Mouse (Mus musculus): ENCODE data around the gene Ctns. TPM values are rescaled to one million over a fixed set of nuclear protein-coding genes. Genes with fewer than 3 reads are reported as not detected.

Gene Ctns
- polyA plus RNA-seq (2016; fragmentation: Nextera tagmentation; extraction: Ambion mirVana), result 19.0 and 19.2 TPM in 2 replicates

DNA sequence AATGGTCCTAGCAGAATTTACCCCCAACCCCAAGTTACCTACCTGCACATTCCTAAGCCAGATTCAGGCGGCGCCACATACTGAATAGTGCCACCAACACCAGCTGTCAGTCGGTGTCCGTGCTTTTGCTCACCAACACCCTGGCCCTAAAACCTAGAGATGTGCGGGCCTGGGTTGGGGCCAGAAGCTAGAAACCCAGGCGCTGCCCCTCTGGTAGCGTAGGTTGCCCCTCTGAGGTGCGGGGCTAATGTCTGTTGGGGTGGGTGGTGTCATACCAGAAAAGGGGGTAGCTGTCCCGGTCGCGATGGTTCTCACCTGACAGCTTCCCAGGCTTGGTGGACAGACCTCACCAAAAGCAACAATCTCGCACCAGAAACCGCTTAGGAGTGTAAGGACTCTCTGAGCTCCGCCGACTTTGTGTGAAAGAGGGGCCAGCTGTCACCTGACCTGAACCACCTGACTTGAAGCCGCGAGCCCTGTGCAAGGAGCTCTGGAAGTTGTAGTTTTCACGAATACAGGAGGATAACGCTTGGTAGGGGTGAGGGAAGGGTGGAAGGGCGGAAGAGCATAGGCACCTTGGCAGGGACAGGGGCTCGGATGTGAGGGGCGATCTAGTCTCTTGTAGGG is at the start of gene Ctns:
Gene Ctns (minus strand): TSS at position 440 of the 627 bp plus-strand sequence.
- Histone ChIP-seq H3K27ac (0 out of 2 replicates have a peak within 1 kb of the TSS, but pooled peaks have one; percentile 19), H3K27me3 (peaks cover 10% of the 10 kb centered on the region; the same call in 1 of the 2 replicates), H3K36me3 (replicated peaks) (no peaks in the 10 kb centered on the region), H3K4me1 (peaks cover 16% of the 10 kb centered on the region), H3K4me2 (peak within 1 kb of the TSS; percentile 95), H3K4me3 (replicated peaks) (peak within 1 kb of the TSS; percentile 61), H3K9me3 (no peaks in the 10 kb centered on the region), H3K9ac (peak within 1 kb of the TSS; percentile 78)
- peak; percentile 94 for ATAC-seq (ENCODE audit: low FRiP score)
- 2% methylated on average over 22 of the region's 22 CpGs for WGBS

DNA sequence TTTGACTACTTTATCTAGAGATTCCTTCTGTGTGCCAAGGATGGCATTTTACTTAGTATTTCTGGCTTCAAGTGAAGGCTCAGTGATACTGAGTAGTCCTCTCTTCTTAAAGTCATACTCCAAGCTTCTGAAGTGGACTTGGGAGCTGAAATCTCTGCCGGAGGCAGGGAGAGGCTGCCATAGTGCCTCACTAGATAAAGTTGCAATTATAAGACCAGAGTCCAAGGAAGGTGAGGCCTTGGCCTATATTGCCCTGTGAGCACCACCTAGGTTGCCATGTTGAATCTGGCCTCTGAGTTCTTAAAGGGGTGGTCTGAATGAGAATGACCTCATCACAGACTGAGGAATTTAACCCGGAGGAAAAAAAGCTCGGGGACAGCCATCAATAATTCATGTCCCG is 43.9 kb upstream of the Ctns start:
- 90% methylated on average over 4 of the region's 4 CpGs for WGBS
- Histone ChIP-seq H3K9me3 (no peaks in the 10 kb centered on the region), H3K4me2 (no peak overlapping the region), H3K4me1 (no peaks in the 10 kb centered on the region), H3K27ac (no peak overlapping the region), H3K27me3 (no peaks in the 10 kb centered on the region), H3K4me3 (replicated peaks) (no peak overlapping the region), H3K9ac (no peak overlapping the region), H3K36me3 (replicated peaks) (no peaks in the 10 kb centered on the region)
- no peak for ATAC-seq (ENCODE audit: low FRiP score)

DNA sequence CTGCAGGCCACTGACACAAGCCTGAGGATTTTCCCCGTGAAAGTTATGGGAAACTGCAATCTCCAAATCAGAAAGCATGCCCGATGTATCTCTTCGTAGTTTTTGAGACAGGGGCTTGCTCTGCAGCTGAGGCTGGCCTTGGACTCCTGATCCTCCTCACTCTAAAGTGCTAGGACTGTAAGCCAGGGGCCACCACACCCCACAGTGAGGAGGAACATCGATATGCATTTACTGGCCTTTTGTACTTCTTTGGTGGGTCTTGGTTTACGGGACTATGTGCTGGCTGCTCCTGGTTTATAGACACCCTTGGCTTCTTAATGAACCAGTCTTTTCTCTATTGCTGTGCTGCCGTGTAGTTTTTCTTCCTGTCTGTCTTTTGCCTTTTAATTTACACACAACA is 43.4 kb upstream of the Ctns start:
- no peaks in the 10 kb centered on the region for H3K27me3 ChIP-seq
- no peaks in the 10 kb centered on the region for H3K4me1 ChIP-seq
- no peak overlapping the region for H3K4me3 ChIP-seq (replicated peaks)
- no peaks in the 10 kb centered on the region for H3K9me3 ChIP-seq
- ATAC-seq (ENCODE audit: low FRiP score), result no peak
- no peak overlapping the region for H3K9ac ChIP-seq
- H3K36me3 ChIP-seq (replicated peaks), result no peaks in the 10 kb centered on the region
- 89% methylated on average over 6 of the region's 6 CpGs for WGBS
- H3K4me2 ChIP-seq, result no peak overlapping the region
- H3K27ac ChIP-seq, result no peak overlapping the region

DNA sequence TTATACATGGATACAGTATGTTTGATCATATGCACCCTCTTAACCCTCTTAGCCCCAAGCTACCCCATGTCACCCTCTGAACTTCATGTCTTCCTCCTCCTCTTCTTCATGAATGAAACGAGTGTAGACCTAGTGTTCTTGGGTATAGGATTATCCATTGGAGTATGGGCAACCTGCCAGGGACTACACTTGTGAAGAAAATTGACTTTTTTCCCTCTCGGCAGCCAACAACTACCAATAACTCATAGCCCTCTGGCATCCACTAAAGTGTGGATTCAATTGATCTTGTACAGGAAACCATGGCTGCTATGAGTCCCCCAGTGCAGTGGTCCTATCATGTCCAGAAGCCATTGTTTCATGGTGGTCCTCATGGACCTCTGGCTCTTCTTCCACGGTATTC is 37.9 kb upstream of the Ctns start:
- ATAC-seq (ENCODE audit: low FRiP score), result no peak
- H3K27ac ChIP-seq, result no peak overlapping the region
- no peaks in the 10 kb centered on the region for H3K9me3 ChIP-seq
- no peak overlapping the region for H3K4me2 ChIP-seq
- H3K27me3 ChIP-seq, result no peaks in the 10 kb centered on the region
- 80% methylated on average over 3 of the region's 3 CpGs for WGBS
- H3K4me1 ChIP-seq, result no peaks in the 10 kb centered on the region
- H3K9ac ChIP-seq, result no peak overlapping the region
- H3K4me3 ChIP-seq (replicated peaks), result no peak overlapping the region
- H3K36me3 ChIP-seq (replicated peaks), result no peaks in the 10 kb centered on the region

DNA sequence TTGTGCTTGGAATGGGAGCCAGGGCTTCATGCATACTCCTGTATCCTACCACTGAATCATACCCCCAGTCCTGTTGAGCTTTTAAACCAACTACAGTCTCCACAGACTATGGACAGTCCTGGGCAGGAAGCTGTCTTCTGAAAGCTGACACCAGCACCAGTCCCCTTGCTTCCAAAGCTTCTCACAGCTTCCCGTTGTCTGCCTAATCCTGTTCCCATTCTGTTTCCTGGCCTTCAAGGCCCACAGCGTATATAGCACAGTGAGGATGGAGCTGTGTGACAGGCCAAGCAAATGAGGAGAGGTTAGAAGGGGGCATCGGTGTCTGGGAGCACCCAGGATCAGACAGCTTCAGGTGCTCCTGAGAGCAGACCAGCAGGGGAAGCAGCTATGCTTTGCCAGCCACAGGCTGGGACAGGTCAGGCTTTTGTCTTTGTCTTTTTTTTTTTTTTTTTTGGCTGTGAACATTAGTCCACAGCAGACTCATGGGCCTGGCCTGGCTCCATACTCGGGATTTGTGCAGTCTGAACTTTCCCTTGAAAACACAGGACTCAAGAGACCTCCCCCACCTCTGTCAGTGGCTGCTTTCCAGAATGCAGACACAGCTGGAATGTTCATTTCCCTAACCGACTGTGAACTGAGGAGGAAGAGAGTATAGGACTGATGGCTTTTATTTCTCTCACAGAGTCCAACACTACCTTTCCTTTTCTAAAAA is 37.3 kb upstream of the Ctns start:
- no peak for ATAC-seq (ENCODE audit: low FRiP score)
- no peaks in the 10 kb centered on the region for H3K4me1 ChIP-seq
- WGBS, result 53% methylated on average over 5 of the region's 5 CpGs
- no peaks in the 10 kb centered on the region for H3K9me3 ChIP-seq
- no peak overlapping the region for H3K4me2 ChIP-seq
- H3K27ac ChIP-seq, result no peak overlapping the region
- no peak overlapping the region for H3K9ac ChIP-seq
- no peaks in the 10 kb centered on the region for H3K36me3 ChIP-seq (replicated peaks)
- H3K27me3 ChIP-seq, result no peaks in the 10 kb centered on the region
- no peak overlapping the region for H3K4me3 ChIP-seq (replicated peaks)

DNA sequence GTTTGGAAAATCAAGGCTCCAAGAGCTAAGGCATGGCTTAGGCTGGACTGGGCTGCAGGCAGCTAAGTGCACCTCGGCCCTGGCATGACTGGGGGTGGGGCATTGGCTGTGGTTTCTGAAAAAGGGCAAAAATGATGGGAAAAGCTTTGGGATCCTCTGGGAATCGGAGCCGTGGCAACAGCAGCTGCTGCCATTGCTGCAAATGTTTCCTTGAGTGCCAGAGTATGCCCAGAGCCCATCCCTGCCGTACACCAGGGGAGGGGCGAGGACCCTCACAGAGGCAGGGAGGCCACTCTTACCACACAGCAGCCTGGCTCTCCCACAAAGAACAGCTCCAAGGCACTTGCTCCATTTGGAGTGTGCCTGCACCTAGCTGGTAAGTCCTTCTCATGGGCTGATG is 35.1 kb upstream of the Ctns start, which contains the start of gene Trpv1:
Gene Trpv1 (plus strand): TSS at position 301 of the 400 bp plus-strand sequence.
- Histone ChIP-seq H3K36me3 (replicated peaks) (no peaks in the 10 kb centered on the region), H3K9me3 (peaks cover 1% of the 10 kb centered on the region; the same call in 1 of the 2 replicates), H3K4me2 (no peak within 1 kb of the TSS), H3K4me1 (no peaks in the 10 kb centered on the region), H3K27ac (no peak within 1 kb of the TSS), H3K4me3 (replicated peaks) (no peak within 1 kb of the TSS), H3K9ac (no peak within 1 kb of the TSS), H3K27me3 (no peaks in the 10 kb centered on the region)
- no peak for ATAC-seq (ENCODE audit: low FRiP score)
- WGBS, result 84% methylated on average over 5 of the region's 5 CpGs

DNA sequence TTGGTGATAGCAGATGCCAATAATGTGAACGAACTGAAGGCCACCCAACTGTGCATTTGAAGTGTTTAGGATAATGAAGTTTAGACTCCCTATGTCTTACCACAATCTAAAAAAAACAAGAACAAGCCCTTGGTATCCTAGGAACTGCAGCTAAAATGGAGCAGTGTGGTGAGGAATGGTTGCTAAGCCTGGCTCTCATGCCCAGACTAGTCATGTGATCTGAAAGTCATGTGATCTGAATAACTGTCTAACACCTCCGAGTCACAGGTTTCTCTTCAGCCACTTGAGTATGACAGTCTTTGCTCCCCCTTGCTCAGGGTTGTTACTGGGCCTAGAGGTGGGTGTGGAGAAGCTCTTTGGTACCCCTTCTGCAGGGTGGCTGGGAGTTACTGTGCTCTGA is 33.7 kb upstream of the Ctns start:
- Histone ChIP-seq H3K27ac (no peak overlapping the region), H3K36me3 (replicated peaks) (no peaks in the 10 kb centered on the region), H3K4me1 (no peaks in the 10 kb centered on the region), H3K27me3 (no peaks in the 10 kb centered on the region), H3K4me3 (replicated peaks) (no peak overlapping the region), H3K9ac (no peak overlapping the region), H3K9me3 (peaks cover 4% of the 10 kb centered on the region; the same call in 1 of the 2 replicates), H3K4me2 (no peak overlapping the region)
- 66% methylated on average over 2 of the region's 2 CpGs for WGBS
- ATAC-seq (ENCODE audit: low FRiP score), result no peak

DNA sequence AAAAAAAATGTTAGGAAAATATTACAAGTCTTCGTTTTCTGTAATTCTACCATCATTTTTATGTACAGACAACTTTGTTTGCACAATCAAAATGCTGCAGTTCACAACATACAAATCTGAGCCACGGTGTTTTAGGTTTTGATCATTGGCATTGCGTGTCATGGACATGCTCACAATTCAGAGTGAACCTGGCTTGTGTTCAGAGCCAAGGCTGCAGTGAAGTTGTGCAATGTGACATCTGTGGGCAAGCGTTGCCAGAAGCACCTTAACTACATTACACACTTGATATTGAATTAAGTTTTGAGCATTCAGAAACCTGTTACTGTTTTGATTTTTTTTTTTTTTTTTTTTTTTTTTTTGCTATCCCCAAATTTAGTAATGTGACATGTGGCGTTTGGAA is 31.2 kb upstream of the Ctns start:
- Histone ChIP-seq H3K27me3 (no peaks in the 10 kb centered on the region), H3K4me3 (replicated peaks) (no peak overlapping the region), H3K4me1 (no peaks in the 10 kb centered on the region), H3K36me3 (replicated peaks) (no peaks in the 10 kb centered on the region), H3K9me3 (peaks cover 4% of the 10 kb centered on the region; the same call in 1 of the 2 replicates), H3K9ac (no peak overlapping the region), H3K4me2 (no peak overlapping the region), H3K27ac (no peak overlapping the region)
- ATAC-seq (ENCODE audit: low FRiP score), result no peak
- WGBS, result 91% methylated on average over 5 of the region's 5 CpGs

DNA sequence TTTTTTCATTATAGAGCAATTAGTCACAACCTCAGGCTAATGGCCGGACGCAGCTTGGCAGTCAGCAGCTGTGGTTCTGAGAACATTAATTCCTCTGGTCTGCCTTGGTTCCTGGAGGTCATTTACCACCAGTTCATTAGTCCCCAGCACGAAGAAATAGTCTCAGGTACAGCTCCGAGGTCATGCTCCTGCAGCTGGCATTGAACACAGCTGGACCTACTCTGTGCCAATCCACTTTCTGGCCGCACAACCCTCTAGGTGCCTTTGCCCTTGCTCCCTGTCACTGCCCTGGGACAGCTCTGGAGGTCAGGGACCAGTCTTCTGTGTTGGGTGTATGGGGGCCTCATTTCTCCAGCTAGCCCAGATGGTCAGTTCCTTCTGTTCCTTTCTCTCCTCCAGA is 30.0 kb upstream of the Ctns start:
- Histone ChIP-seq H3K9ac (no peak overlapping the region), H3K27me3 (no peaks in the 10 kb centered on the region)

DNA sequence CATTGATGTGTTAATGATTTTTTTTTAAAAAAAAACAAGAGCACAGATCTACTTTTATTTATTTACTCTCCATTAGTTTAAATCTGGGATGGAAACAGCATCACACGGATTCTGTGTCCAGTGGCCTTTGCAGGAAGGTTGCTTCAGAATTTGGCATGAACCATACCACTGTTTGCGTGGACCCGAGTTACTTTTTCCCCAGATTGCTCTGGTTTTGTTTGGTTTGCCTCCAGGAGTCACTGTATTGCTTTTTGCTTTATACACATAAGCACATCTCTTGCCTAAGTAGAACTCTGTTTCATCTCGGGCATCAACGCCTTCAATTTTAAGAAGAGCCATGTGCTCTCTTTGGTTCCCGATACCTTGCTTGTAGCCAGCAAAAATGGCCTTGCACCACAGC is 27.0 kb upstream of the Ctns start:
- Histone ChIP-seq H3K4me3 (replicated peaks) (no peak overlapping the region), H3K4me1 (no peaks in the 10 kb centered on the region), H3K9ac (no peak overlapping the region), H3K4me2 (no peak overlapping the region), H3K27me3 (no peaks in the 10 kb centered on the region; the same call in 1 of the 2 replicates), H3K36me3 (replicated peaks) (no peaks in the 10 kb centered on the region), H3K9me3 (peaks cover 4% of the 10 kb centered on the region; the same call in 1 of the 2 replicates), H3K27ac (no peak overlapping the region)
- no peak for ATAC-seq (ENCODE audit: low FRiP score)
- 93% methylated on average over 6 of the region's 6 CpGs for WGBS

More for the DNA sequence above, 30.0 kb upstream of the Ctns start:
- no peak overlapping the region for H3K4me3 ChIP-seq (replicated peaks)
- no peaks in the 10 kb centered on the region for H3K4me1 ChIP-seq
- H3K27ac ChIP-seq, result no peak overlapping the region
- no peak for ATAC-seq (ENCODE audit: low FRiP score)
- peaks cover 4% of the 10 kb centered on the region; the same call in 1 of the 2 replicates for H3K9me3 ChIP-seq
- H3K4me2 ChIP-seq, result no peak overlapping the region
- no peaks in the 10 kb centered on the region for H3K36me3 ChIP-seq (replicated peaks)
- 86% methylated on average over 5 of the region's 5 CpGs for WGBS

DNA sequence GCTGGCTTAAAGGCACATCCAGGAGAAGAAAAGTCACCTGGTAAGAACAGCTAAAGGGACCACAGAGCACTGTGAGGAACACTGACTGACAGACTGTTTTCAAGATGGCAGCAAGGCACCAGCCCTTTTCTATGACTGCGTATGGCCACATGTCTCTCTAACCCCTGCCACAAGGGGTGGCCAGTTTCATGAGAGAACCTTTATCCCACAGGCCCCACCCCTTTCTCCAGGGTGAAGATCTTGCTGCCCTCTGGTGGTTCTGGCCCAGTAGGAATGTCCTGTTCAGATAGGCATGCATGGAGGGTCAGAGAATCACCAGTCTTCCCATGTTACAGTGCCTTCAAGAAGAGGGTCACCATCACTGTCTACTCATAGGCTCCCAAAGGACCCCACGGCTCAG is 25.1 kb upstream of the Ctns start:
- Histone ChIP-seq H3K9ac (no peak overlapping the region), H3K4me2 (no peak overlapping the region), H3K27ac (no peak overlapping the region), H3K36me3 (replicated peaks) (no peaks in the 10 kb centered on the region), H3K4me1 (no peaks in the 10 kb centered on the region), H3K27me3 (no peaks in the 10 kb centered on the region; the same call in 1 of the 2 replicates), H3K4me3 (replicated peaks) (no peak overlapping the region), H3K9me3 (peaks cover 2% of the 10 kb centered on the region; the same call in 1 of the 2 replicates)
- no peak for ATAC-seq (ENCODE audit: low FRiP score)
- 82% methylated on average over 2 of the region's 2 CpGs for WGBS

DNA sequence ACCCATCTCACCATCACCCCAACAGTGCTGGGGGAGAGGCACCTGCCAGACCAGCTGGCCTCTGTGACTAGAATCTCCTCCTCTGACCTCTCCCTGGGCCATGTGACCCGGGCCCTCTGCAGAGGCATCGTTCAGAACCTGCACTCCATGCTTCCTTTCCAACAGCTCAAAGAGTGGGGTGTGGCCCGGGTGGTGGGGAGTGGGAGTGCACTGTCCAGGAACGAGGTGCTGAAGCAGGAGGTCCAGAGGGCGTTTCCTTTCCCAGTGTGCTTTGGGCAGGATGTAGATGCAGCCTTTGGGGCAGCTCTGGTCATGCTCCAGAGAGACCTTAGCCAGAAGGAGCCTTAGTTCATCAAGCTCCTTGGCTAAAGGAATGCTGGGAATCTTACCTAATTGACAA is 24.0 kb upstream of the Ctns start:
- no peaks in the 10 kb centered on the region; the same call in 1 of the 2 replicates for H3K27me3 ChIP-seq
- H3K9me3 ChIP-seq, result no peaks in the 10 kb centered on the region
- H3K27ac ChIP-seq, result no peak overlapping the region
- 53% methylated on average over 5 of the region's 5 CpGs for WGBS
- H3K4me2 ChIP-seq, result no peak overlapping the region
- no peak overlapping the region for H3K4me3 ChIP-seq (replicated peaks)
- no peaks in the 10 kb centered on the region for H3K4me1 ChIP-seq
- no peak for ATAC-seq (ENCODE audit: low FRiP score)
- no peak overlapping the region for H3K9ac ChIP-seq
- no peaks in the 10 kb centered on the region for H3K36me3 ChIP-seq (replicated peaks)

All from forebrain, embryonic 12.5 days (tissue).